8 mouse cellular contexts compared by ENCODE assay signal in the genomic region with DNA sequence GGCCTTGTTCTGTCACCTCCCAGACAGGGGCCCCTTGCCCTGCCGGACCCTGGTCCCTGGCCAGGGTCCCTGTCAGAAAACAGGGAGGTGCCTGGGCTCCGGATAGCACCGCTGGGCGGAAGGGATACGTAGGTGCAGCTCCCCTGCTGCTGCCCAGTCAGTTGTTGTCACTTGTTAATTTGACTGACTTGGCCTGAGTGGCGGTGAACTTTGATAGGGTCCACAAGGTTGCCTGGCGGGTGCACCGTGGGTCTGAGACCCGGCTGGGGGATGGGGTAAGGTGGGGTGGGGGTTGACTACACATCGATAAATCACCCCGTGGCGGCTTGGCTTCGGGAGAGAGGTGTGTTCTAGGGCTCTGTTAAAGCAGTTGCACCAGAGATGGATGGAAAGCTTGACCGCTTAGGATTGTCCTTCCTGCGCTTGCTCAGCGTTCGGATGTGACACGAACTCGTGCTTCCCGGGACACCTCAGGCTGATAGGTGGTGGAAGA. TPM values are rescaled to one million over a fixed set of nuclear protein-coding genes. Genes with fewer than 3 reads are reported as not detected.
DNase-seq lines count a peak whose midpoint lies in the region; ATAC-seq lines count a peak whose summit lies in the region.
"Had no signal": no experiment of that assay in that cellular context is flagged by ENCODE, and none has a peak within 500 bp of the region (broad histone marks: within the 10 kb centered on the region; RNA-seq: fewer than 3 reads in every experiment).

No protein-coding gene starts in this region.

- H3K27me3 ChIP-seq in kidney, embryonic 14.5 days (ENCODE audit: control insufficient read depth, insufficient read depth, low read length) = no peaks in the 10 kb centered on the region

- H3K79me2 ChIP-seq in macrophage (ENCODE audit: inconsistent target) = no peaks in the 10 kb centered on the region

- H3K9ac ChIP-seq in kidney, embryonic 14.5 days (ENCODE audit: low read depth, low read length) = peak overlapping the region; percentile 81

- H3K9me3 ChIP-seq in kidney, embryonic 14.5 days (ENCODE audit: control insufficient read depth, low read length) = no peaks in the 10 kb centered on the region

- peak overlapping the region; percentile 76; the same call in 1 of the 2 replicates for H3K27ac ChIP-seq in kidney, embryonic 14.5 days (ENCODE audit: low read depth, low read length)
- no peak overlapping the region for H3K27ac ChIP-seq in macrophage

- peak; percentile 65 for ATAC-seq in kidney, embryonic 14.5 days (ENCODE audit: low FRiP score, low TSS enrichment)

- peak; percentile 4 for DNase-seq in thymus, postnatal 25 days
- DNase-seq in thymus, postnatal 0 days (ENCODE audit: low spot score) = no peak
- DNase-seq in cerebellum, adult 8-10 months = peak; percentile 25
- peak; percentile 10 to 12 for DNase-seq in heart, adult 9 months (ENCODE audit: low spot score in 2 of 2)
- no peak for DNase-seq in MN1 (ENCODE audit: low spot score)

- peak overlapping the region; percentile 84 for H3K4me2 ChIP-seq in kidney, embryonic 14.5 days (replicated peaks; ENCODE audit: low read depth, low read length)

- no peaks in the 10 kb centered on the region for H3K36me3 ChIP-seq in kidney, embryonic 14.5 days (ENCODE audit: control insufficient read depth, insufficient read depth, low read length)
- H3K36me3 ChIP-seq in macrophage (ENCODE audit: inconsistent target) = no peaks in the 10 kb centered on the region

- peaks cover 5% of the 10 kb centered on the region; the same call in 1 of the 2 replicates for H3K4me1 ChIP-seq in kidney, embryonic 14.5 days (ENCODE audit: control insufficient read depth, insufficient read depth, low read length)

- H3K4me3 ChIP-seq in kidney, embryonic 14.5 days (ENCODE audit: low read length) = peak overlapping the region; percentile 88
- peak overlapping the region; percentile 32 for H3K4me3 ChIP-seq in macrophage (ENCODE audit: inconsistent target)

- WGBS in kidney, embryonic 14.5 days = under 1% methylated on average over 20 of the region's 20 CpGs
- WGBS in macrophage (ENCODE audit: missing documents) = 3% methylated on average over 20 of the region's 20 CpGs

RNA-seq across cellular contexts. Expression of a gene that starts 0.6 kb away (rescaled TPM):
- 2.1 and 2.2 TPM in 2 replicates for polyA plus RNA-seq in thymus, postnatal 0 days (2015; fragmentation: Nextera tagmentation; extraction: Ambion mirVana)
- 16.9 and 26.2 TPM in 2 replicates for polyA plus RNA-seq in kidney, embryonic 14.5 days (2014; fragmentation: Nextera tagmentation; extraction: Ambion mirVana)
- 1 to 10 TPM in 3 of 26 experiments, under 1 TPM in 19, not detected in 4; 0.13 to 7.7 (median 0.40) TPM for total RNA-seq in macrophage (2018; cell fraction: chromatin; rRNA removed)
- under 1 TPM; 0.07 to 0.52 (median 0.19) TPM for total RNA-seq in macrophage (2018; cell fraction: cytosol; rRNA removed)
- total RNA-seq in macrophage (2018; cell fraction: nucleus; rRNA removed) = under 1 TPM in 25 of 26 experiments, not detected in 1; 0.12 to 0.94 (median 0.36) TPM
- polyA plus RNA-seq in macrophage (2018) = 0.12 to 0.38 TPM (median 0.34 TPM) in 3 replicates

RNA-seq across cellular contexts. Expression of a gene that starts 24.6 kb away (rescaled TPM):
- not detected in 2 replicates for polyA plus RNA-seq in thymus, postnatal 0 days (2015; fragmentation: Nextera tagmentation; extraction: Ambion mirVana)
- not detected in 2 replicates for polyA plus RNA-seq in kidney, embryonic 14.5 days (2014; fragmentation: Nextera tagmentation; extraction: Ambion mirVana)
- total RNA-seq in macrophage (2018; cell fraction: chromatin; rRNA removed) = not detected
- not detected for total RNA-seq in macrophage (2018; cell fraction: cytosol; rRNA removed)
- not detected for total RNA-seq in macrophage (2018; cell fraction: nucleus; rRNA removed)
- not detected in 3 replicates for polyA plus RNA-seq in macrophage (2018)
- total RNA-seq: gastrocnemius, postnatal 36 days had no signal

RNA-seq across cellular contexts. Expression of a gene that starts 36.0 kb away (rescaled TPM):
- 0.03 TPM in 1 of 2 replicates, not detected in the other for polyA plus RNA-seq in thymus, postnatal 0 days (2015; fragmentation: Nextera tagmentation; extraction: Ambion mirVana)
- polyA plus RNA-seq in kidney, embryonic 14.5 days (2014; fragmentation: Nextera tagmentation; extraction: Ambion mirVana) = not detected in 2 replicates
- total RNA-seq in macrophage (2018; cell fraction: chromatin; rRNA removed) = not detected
- total RNA-seq in macrophage (2018; cell fraction: cytosol; rRNA removed) = not detected
- total RNA-seq in macrophage (2018; cell fraction: nucleus; rRNA removed) = not detected
- polyA plus RNA-seq in macrophage (2018) = not detected in 3 replicates
- total RNA-seq: gastrocnemius, postnatal 36 days had no signal

RNA-seq across cellular contexts. Expression of a gene that starts 52.3 kb away (rescaled TPM):
- polyA plus RNA-seq in thymus, postnatal 0 days (2015; fragmentation: Nextera tagmentation; extraction: Ambion mirVana) = not detected in 2 replicates
- not detected in 2 replicates for polyA plus RNA-seq in kidney, embryonic 14.5 days (2014; fragmentation: Nextera tagmentation; extraction: Ambion mirVana)
- not detected for total RNA-seq in macrophage (2018; cell fraction: chromatin; rRNA removed)
- not detected for total RNA-seq in macrophage (2018; cell fraction: cytosol; rRNA removed)
- total RNA-seq in macrophage (2018; cell fraction: nucleus; rRNA removed) = not detected
- polyA plus RNA-seq in macrophage (2018) = not detected in 3 replicates
- total RNA-seq: gastrocnemius, postnatal 36 days had no signal

Comparison
In these comparisons a context has a peak if more than half of its experiments do, and no peak if none do; other contexts are left out.
1. DNase-seq: peak in thymus, postnatal 25 days (single experiment), cerebellum, adult 8-10 months (single experiment) and heart, adult 9 months (2 of 2); none in thymus, postnatal 0 days (single experiment) and MN1 (single experiment).